Mouse (Mus musculus) testis, adult 2 months (tissue): ENCODE measurements at regions not wholly inside any gene's neighbourhood (a gene's known extent, or its start where the extent isn't known, plus 50 kb on each side); places are given as distances from the start of the nearest gene placed in this dataset.

Source experiments
- H3K27ac ChIP-seq: fragments of 200-500 bp; 2 replicates; pipeline ENCODE4 v1.5.1; 2012; ENCODE audit warnings: low read depth, low read length; ENCODE audit not compliant: control insufficient read depth, insufficient read depth
- H3K27me3 ChIP-seq: fragments of 200-500 bp; 2 replicates; pipeline ENCODE4 v1.6.1; 2012; ENCODE audit warnings: mild to moderate bottlenecking, low read length, moderate library complexity; ENCODE audit not compliant: control insufficient read depth, insufficient read depth
- H3K36me3 ChIP-seq: fragments of 200-500 bp; 2 replicates; pipeline ENCODE4 v1.6.1; 2012; ENCODE audit warnings: mild to moderate bottlenecking, low read length; ENCODE audit not compliant: control insufficient read depth, insufficient read depth
- H3K4me1 ChIP-seq: fragments of 200-500 bp; 2 replicates; pipeline ENCODE4 v1.6.1; 2012; ENCODE audit warnings: low read length; ENCODE audit not compliant: control insufficient read depth, insufficient read depth
- H3K4me3 ChIP-seq: fragments of 200-500 bp; 2 replicates; pipeline ENCODE4 v1.5.1; 2012; ENCODE audit warnings: low read depth, mild to moderate bottlenecking, low read length, moderate library complexity, mixed read lengths; ENCODE audit not compliant: control insufficient read depth
- CTCF ChIP-seq: fragments of 200-500 bp; IDR thresholded peaks from 2 replicates; pipeline ENCODE4 v1.5.1; 2012; ENCODE audit warnings: low read depth, mild to moderate bottlenecking, inconsistent platforms, low read length, moderate library complexity; ENCODE audit not compliant: control insufficient read depth, insufficient read depth, insufficient replicate concordance
- POLR2A ChIP-seq: fragments of 200-500 bp; IDR thresholded peaks from 2 replicates; pipeline ENCODE4 v1.6.1; 2012; ENCODE audit warnings: low read depth, mild to moderate bottlenecking, inconsistent platforms, low read length, moderate library complexity; ENCODE audit not compliant: control insufficient read depth

- no peaks in the 10 kb centered on the region for H3K36me3 ChIP-seq
- H3K27ac ChIP-seq = no peak overlapping the region
- TF ChIP-seq CTCF (no peak), POLR2A (no peak)
- H3K4me1 ChIP-seq = no peaks in the 10 kb centered on the region
- H3K4me3 ChIP-seq = no peak overlapping the region
- no peaks in the 10 kb centered on the region for H3K27me3 ChIP-seq
Measured at GRCm38 (mm10) chr3:124217131-124217530, 103.5 kb upstream of the Tram1l1 start.

DNA sequence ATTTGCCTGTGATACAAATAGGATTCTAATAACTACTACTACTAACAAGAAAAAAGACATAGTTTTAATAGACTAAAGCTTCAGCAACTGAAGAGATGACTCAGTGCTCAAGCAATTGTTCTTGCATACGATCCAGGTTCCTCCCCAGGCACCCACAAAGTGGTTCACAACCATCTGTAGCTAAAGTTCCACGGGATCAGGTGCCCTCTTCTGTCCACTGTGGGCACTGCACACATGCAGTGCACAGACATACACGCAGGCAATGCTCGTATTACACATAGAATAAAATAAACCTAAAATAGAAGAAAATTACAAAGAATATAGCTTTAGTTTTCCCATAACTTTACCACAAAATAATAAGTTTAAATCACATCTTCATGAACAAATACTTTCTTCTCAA, 94.7 kb upstream of the Tram1l1 start:
- H3K27me3 ChIP-seq = no peaks in the 10 kb centered on the region
- no peak overlapping the region for H3K27ac ChIP-seq
- no peak for TF ChIP-seq POLR2A
- TF ChIP-seq CTCF = 0 out of 2 replicates have a peak, but pooled peaks have one; percentile 15
- no peaks in the 10 kb centered on the region for H3K4me1 ChIP-seq
- H3K36me3 ChIP-seq = no peaks in the 10 kb centered on the region
- no peak overlapping the region for H3K4me3 ChIP-seq

- H3K4me1 ChIP-seq = no peaks in the 10 kb centered on the region
Measured at GRCm38 (mm10) chr3:124227701-124228100, 93.0 kb upstream of the Tram1l1 start.

DNA sequence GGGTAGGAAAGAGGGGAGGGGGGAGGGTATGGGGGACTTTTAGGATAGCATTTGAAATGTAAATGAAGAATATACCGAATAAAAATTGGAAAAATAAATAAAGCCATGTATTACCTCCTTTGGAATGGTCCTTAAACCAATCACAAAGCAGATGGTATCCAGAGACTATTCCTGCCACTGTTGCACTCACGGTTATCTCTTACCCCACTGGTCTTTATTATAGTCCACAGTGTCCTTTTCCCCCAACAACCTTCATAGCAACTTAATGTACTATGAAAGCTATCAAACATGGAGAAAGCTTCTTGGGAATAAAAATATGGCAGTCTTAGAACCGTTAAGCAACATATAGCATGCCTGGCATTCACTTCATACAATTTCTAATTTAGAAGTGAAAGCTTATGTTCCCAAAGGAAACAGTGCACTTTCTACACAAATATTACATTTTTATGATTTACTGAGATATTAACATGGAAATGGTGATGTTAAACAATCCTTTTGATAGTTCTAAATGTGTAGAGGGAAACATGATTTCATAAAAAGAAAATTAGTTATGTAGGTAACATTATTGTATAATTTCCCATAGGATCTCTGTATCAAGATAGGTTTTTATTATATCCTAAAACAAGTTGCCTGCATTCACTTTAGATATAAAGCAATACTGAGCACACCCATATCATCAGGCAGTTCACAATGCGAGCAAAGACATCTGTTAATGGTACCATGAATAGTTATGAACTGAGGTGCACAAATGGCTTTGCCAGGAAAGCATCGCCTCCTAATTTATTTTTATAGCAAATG, 79.5 kb upstream of the Tram1l1 start:
- no peak for TF ChIP-seq CTCF
- TF ChIP-seq POLR2A = no peak
- no peaks in the 10 kb centered on the region for H3K36me3 ChIP-seq
- no peaks in the 10 kb centered on the region for H3K4me1 ChIP-seq
- no peaks in the 10 kb centered on the region for H3K27me3 ChIP-seq
- no peak overlapping the region for H3K27ac ChIP-seq
- no peak overlapping the region for H3K4me3 ChIP-seq

More at GRCm38 (mm10) chr3:124227701-124228100, 93.0 kb upstream of the Tram1l1 start:
- Histone ChIP-seq H3K27ac (no peak overlapping the region), H3K27me3 (no peaks in the 10 kb centered on the region), H3K4me3 (no peak overlapping the region), H3K36me3 (no peaks in the 10 kb centered on the region)
- no peak for TF ChIP-seq CTCF
- TF ChIP-seq POLR2A = no peak

DNA sequence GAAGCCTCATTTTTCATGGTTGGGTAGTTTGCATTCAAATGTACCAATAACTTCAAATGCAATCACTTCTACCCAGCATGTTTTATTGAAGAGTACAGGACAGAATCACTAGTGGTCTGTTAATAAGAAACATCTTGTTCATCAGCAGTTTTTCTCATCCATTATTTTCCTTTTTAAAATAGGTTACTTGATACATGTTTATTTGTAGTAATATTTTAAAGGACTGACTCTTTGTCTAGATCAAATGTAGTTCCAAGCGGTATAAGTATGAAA, 79.0 kb upstream of the Tram1l1 start:
- H3K27ac ChIP-seq = no peak overlapping the region
- H3K4me3 ChIP-seq = no peak overlapping the region
- H3K36me3 ChIP-seq = no peaks in the 10 kb centered on the region
- H3K27me3 ChIP-seq = no peaks in the 10 kb centered on the region
- TF ChIP-seq CTCF (no peak), POLR2A (no peak)
- no peaks in the 10 kb centered on the region for H3K4me1 ChIP-seq

- H3K27me3 ChIP-seq = no peaks in the 10 kb centered on the region
- H3K27ac ChIP-seq = no peak overlapping the region
- TF ChIP-seq CTCF (no peak), POLR2A (no peak)
- H3K4me3 ChIP-seq = no peak overlapping the region
- no peaks in the 10 kb centered on the region for H3K36me3 ChIP-seq
- no peaks in the 10 kb centered on the region for H3K4me1 ChIP-seq
Measured at GRCm38 (mm10) chr3:124262150-124262549, 58.5 kb upstream of the Tram1l1 start.

DNA sequence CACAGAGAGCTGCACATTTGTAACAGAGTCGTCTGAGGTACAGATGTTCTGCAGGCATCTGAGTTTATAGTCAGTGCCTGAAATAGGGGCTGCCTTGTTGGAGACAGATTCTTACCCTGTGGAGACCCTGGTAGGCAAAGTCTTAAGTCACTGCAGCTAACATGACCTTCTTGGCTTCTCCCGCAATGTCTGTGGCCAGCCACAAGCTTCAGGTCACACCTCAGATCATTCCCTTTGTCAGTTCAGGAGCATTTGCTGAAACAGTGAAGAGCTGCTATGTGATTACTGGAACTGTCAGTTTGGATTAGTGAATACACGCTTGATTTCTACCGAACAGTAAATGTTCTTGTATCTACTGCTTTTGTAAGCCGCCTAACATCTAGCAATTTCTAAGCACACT, 53.8 kb upstream of the Tram1l1 start:
- no peak overlapping the region for H3K4me3 ChIP-seq
- no peak overlapping the region for H3K27ac ChIP-seq

More for the DNA sequence above, 53.8 kb upstream of the Tram1l1 start:
- Histone ChIP-seq H3K4me1 (no peaks in the 10 kb centered on the region), H3K27me3 (no peaks in the 10 kb centered on the region), H3K36me3 (no peaks in the 10 kb centered on the region)
- TF ChIP-seq POLR2A (no peak), CTCF (no peak)
